Mouse (Mus musculus) neural tube, embryonic 14.5 days (tissue): Measurements from ENCODE around the gene Ing1. TPM values are rescaled to one million over a fixed set of nuclear protein-coding genes. Genes with fewer than 3 reads are reported as not detected.

Source experiments
- ATAC-seq: fragments of 200-750 bp; cut with Nextera tagmentation; 2 replicates; pipeline ENCODE4 v1.8.0; 2017; ENCODE audit warnings: low read depth, mild to moderate bottlenecking, moderate TSS enrichment, moderate library complexity
- H3K27ac ChIP-seq: fragments of 300-500 bp; sonication (generic); 2 replicates; pipeline ENCODE4 v1.5.1; 2014; ENCODE audit warnings: low read depth, mild to moderate bottlenecking, control low read depth, low read length, moderate library complexity, mixed read lengths
- H3K27me3 ChIP-seq: fragments of 300-500 bp; sonication (generic); 2 replicates; pipeline ENCODE4 v1.6.1; 2014; ENCODE audit warnings: low read length; ENCODE audit not compliant: control insufficient read depth, insufficient read depth
- H3K36me3 ChIP-seq: fragments of 300-500 bp; sonication (generic); 2 replicates; pipeline ENCODE4 v1.6.1; 2014; ENCODE audit warnings: low read length, mixed read lengths; ENCODE audit not compliant: control insufficient read depth, insufficient read depth
- H3K4me1 ChIP-seq: fragments of 300-500 bp; sonication (generic); 2 replicates; pipeline ENCODE4 v1.6.1; 2014; ENCODE audit warnings: low read length; ENCODE audit not compliant: control insufficient read depth, insufficient read depth
- H3K4me2 ChIP-seq: fragments of 300-500 bp; sonication (generic); 2 replicates; pipeline ENCODE4 v1.6.1; 2014; ENCODE audit warnings: mild to moderate bottlenecking, low read depth, low read length, control low read depth
- H3K4me3 ChIP-seq: fragments of 300-500 bp; sonication (generic); 2 replicates; pipeline ENCODE4 v1.5.1; 2014; ENCODE audit warnings: low read depth, low read length, control low read depth, mixed read lengths
- H3K9ac ChIP-seq: fragments of 300-500 bp; sonication (generic); replicated peaks from 2 replicates; pipeline ENCODE4 v1.6.1; 2014; ENCODE audit warnings: low read depth, mild to moderate bottlenecking, control low read depth, low read length, mixed read lengths
- H3K9me3 ChIP-seq: fragments of 300-500 bp; sonication (generic); 2 replicates; pipeline ENCODE4 v1.6.1; 2016; ENCODE audit warnings: low read length; ENCODE audit not compliant: control insufficient read depth
- WGBS: fragments of 180-500 bp; shearing (Covaris S2); extraction: QIAGEN DNeasy Blood & Tissue Kit; methylation state at CpG from one replicate; pipeline ENCODE4 v1.1.7; 2014; 5-methylcytosine and 5-hydroxymethylcytosine counted together
- polyA plus RNA-seq: library from polyadenylated mRNA; unstranded; fragments of >200 nt; fragmentation: Nextera tagmentation; extraction: Ambion mirVana; gene quantifications from 2 replicates; pipeline ENCODE4 v1.2.1, GENCODE M21; 2014

Gene Ing1
- polyA plus RNA-seq, 1 experiment from 2014 or later: 38.1 TPM

DNA sequence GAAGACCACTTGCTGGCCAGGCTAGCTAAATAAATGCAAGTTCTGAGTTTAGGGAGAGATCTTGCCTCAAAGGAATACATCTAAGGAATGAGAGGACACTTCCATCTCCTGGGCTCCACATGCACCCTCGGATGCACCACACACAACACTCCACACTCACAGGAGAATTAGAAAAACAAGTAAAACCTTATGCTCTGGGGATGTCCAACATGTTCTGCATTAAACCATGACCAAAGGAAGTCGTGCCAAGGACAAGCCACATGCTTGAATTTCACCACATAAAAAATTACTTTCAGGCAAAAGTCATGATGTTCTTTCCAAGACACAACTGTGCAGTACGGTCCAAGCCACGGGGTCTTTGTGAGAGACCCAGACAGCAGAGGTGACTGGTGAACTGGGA is 36.5 kb downstream of the Ing1 start:
- WGBS: 87% methylated on average over 4 of the region's 4 CpGs
- Histone ChIP-seq H3K27me3 (no peaks in the 10 kb centered on the region), H3K9me3 (no peaks in the 10 kb centered on the region), H3K4me1 (no peaks in the 10 kb centered on the region), H3K4me2 (no peak overlapping the region), H3K4me3 (no peak overlapping the region), H3K9ac (no peak overlapping the region), H3K27ac (no peak overlapping the region), H3K36me3 (no peaks in the 10 kb centered on the region)
- no peak for ATAC-seq

DNA sequence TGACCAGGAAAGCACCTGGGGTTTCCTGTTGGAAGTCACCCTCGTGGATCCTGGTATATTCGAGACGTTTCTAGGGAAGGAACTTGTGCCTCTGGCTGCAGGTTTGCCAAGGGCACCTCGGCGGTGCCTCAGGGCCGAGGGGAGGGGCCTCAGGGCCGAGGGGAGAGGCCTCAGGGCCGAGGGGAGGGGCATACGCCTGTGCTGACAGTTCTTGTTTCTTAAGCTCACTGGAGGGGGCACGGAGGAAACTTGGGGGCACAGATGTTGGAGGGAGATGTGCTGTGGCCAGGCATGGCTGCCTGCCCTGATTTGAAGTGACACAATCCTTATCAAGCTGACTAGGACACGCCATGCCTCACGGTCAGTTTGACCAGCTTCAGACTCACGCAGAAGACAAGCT is 36.9 kb downstream of the Ing1 start:
- no peak overlapping the region for H3K27ac ChIP-seq
- H3K27me3 ChIP-seq: no peaks in the 10 kb centered on the region
- no peak overlapping the region for H3K9ac ChIP-seq
- 56% methylated on average over 13 of the region's 13 CpGs for WGBS
- H3K4me2 ChIP-seq: no peak overlapping the region
- no peaks in the 10 kb centered on the region for H3K9me3 ChIP-seq
- ATAC-seq: no peak
- no peaks in the 10 kb centered on the region for H3K36me3 ChIP-seq
- no peak overlapping the region for H3K4me3 ChIP-seq
- no peaks in the 10 kb centered on the region for H3K4me1 ChIP-seq

DNA sequence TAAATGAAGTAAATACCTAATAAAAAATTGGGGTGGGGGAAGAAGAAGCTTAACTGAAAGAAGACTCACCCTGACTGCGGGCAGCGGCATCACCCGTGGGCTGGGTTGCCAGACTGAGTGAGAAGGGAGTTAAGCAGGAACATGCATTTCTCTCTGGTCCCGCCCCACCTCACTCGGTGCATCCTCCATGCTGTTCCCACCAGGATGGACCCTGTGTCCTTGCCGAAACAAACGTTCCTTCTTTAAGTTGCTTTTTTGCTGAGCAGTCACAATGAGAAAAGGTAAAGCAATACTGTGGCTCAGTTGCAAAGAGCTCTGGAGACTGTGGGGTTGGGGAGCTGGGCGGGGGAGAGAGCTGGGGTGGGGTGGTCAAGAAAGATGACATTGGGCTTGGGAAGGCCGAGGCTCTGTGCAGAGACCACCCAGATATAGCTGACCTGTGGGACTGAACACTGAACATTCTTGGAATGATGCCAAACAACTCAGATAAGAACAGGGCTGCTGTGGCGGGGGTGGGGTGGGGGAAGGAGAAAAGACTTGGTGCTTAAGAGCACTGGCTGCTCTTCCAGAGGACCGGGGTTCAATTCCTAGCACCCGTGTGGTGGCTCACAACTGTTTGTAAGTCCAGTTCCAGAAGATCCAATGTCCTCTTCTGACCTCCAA is 38.0 kb downstream of the Ing1 start:
- no peak overlapping the region for H3K9ac ChIP-seq
- ATAC-seq: no peak
- WGBS: 79% methylated on average over 12 of the region's 12 CpGs
- no peaks in the 10 kb centered on the region for H3K27me3 ChIP-seq
- H3K4me1 ChIP-seq: no peaks in the 10 kb centered on the region
- H3K9me3 ChIP-seq: no peaks in the 10 kb centered on the region
- H3K4me3 ChIP-seq: no peak overlapping the region
- H3K4me2 ChIP-seq: no peak overlapping the region
- no peaks in the 10 kb centered on the region for H3K36me3 ChIP-seq
- H3K27ac ChIP-seq: no peak overlapping the region

DNA sequence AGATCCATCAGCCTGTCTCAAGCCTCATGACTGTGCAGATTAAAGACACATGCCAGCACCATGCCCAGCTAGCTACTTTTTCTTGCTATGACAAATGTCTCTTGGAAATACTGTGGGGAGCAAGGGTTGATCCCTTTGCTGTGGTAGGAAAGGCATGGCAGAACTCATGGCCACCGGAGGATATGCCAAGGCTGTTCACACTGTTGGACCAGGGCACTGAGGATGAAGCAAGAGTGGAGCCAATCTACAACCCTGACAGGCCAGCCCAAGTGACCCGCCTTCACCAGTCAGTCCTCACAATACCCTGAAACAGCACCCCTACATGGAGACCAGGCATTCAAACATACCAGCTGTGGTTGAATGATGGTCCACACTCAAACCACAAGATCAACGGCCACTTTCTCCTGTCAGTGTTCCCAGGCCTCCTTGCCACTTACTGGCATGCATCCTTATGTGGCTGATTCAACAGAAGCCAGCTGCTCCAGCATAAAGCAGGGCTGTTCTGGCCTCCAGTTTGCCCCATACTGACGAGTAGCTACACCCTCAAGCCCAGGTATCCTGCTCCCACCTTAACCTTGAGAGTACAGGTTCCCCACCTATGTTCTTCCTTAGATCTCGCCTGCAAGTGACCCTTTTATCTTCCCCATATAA is 45.1 kb downstream of the Ing1 start:
- Histone ChIP-seq H3K4me2 (no peak overlapping the region), H3K9me3 (no peaks in the 10 kb centered on the region), H3K4me3 (no peak overlapping the region), H3K36me3 (no peaks in the 10 kb centered on the region), H3K27me3 (no peaks in the 10 kb centered on the region), H3K4me1 (no peaks in the 10 kb centered on the region), H3K27ac (no peak overlapping the region), H3K9ac (no peak overlapping the region)
- ATAC-seq: no peak
- 90% methylated on average over 5 of the region's 5 CpGs for WGBS

DNA sequence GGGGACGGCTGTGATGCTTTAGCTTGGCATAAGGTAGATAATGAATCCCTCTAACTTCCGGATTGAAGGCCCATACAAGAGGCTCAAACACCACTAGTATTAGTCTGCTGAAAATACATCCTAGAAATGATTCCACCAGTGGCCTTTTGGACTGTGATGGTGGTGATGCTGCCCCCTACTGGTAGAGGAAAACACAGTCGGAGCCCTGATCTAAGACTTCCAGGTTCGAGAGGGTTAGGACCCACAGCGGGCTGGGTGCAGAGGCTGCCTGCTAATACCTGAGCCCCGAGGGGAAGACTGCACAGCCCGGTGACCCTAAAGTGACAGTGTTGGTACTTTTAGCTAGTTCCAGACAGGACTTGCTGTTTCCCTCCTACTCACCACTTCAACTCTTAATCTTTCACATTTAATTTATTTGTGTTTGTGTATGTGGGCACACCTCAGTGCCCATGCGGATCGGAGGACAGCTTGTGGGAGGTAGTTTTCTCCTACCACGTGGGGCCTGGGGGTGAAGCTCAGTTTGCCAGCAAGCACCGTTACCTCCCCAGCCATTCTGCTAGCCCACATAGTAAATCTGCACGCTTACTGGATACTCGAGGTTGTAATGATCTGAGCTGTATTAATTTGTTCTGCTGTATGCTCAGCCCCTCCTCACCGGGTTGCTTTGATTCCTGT is 46.8 kb downstream of the Ing1 start:
- H3K9me3 ChIP-seq: no peaks in the 10 kb centered on the region; the same call in 1 of the 2 replicates
- no peak overlapping the region for H3K27ac ChIP-seq
- H3K36me3 ChIP-seq: no peaks in the 10 kb centered on the region
- no peak overlapping the region for H3K4me3 ChIP-seq
- H3K27me3 ChIP-seq: no peaks in the 10 kb centered on the region
- H3K9ac ChIP-seq: no peak overlapping the region
- 39% methylated on average over 14 of the region's 14 CpGs for WGBS
- no peak overlapping the region for H3K4me2 ChIP-seq
- H3K4me1 ChIP-seq: no peaks in the 10 kb centered on the region
- peak; percentile 65; the same call in 1 of the 2 replicates for ATAC-seq

DNA sequence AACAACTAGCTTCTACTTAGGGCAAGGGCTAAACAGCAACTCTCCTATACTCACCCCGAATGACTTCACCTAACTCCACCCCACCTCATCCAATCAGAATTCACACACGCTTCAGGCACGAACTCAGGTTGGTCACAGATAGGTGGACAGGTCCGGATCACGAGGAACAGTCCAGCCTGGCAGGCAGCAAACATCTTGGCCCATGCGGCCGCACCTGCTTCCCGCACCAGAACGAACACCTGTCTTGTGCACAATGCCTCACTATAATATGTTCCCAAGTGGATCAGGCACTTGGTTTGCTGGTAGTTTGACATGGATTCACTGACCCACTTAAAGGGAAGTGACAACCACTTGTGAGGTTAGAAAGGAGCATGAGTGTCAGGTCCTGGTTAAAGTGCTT is 53.5 kb downstream of the Ing1 start:
- Histone ChIP-seq H3K36me3 (peaks cover 14% of the 10 kb centered on the region; the same call in 1 of the 2 replicates), H3K9me3 (no peaks in the 10 kb centered on the region; the same call in 1 of the 2 replicates), H3K4me2 (no peak overlapping the region), H3K27ac (no peak overlapping the region), H3K9ac (no peak overlapping the region), H3K4me1 (no peaks in the 10 kb centered on the region), H3K4me3 (no peak overlapping the region), H3K27me3 (no peaks in the 10 kb centered on the region)
- ATAC-seq: no peak
- WGBS: 99% methylated on average over 9 of the region's 9 CpGs

Other genes with a start within 250 kb of the Ing1 start
- gene Col4a2, start 242.8 kb upstream of the Ing1 start, polyA plus RNA-seq: 11.8 and 42.2 TPM in 2 replicates
- gene Col4a1, start 242.7 kb upstream of the Ing1 start, polyA plus RNA-seq: 30.2 and 133 TPM in 2 replicates
- gene Rab20, start 76.9 kb upstream of the Ing1 start, polyA plus RNA-seq: 0.76 TPM in 1 of 2 replicates, not detected in the other
- 142 and 150 TPM in 2 replicates for gene Naxd, start 58.1 kb upstream of the Ing1 start, polyA plus RNA-seq
- 27.6 and 28.8 TPM in 2 replicates for gene Cars2, start 4.8 kb upstream of the Ing1 start, polyA plus RNA-seq
- 91.9 and 93.4 TPM in 2 replicates for gene Ankrd10, start 80.2 kb downstream of the Ing1 start, polyA plus RNA-seq
- gene 1700016D06Rik, start 145.5 kb downstream of the Ing1 start, polyA plus RNA-seq: not detected in 2 replicates
- gene Arhgef7, start 172.2 kb downstream of the Ing1 start, polyA plus RNA-seq: 79.2 and 82.1 TPM in 2 replicates